Mouse (Mus musculus) midbrain, postnatal 0 days (tissue): ENCODE measurements around the gene Rims4. TPM values are rescaled to one million over a fixed set of nuclear protein-coding genes. Genes with fewer than 3 reads are reported as not detected.

ENCODE experiments used
- ATAC-seq: fragments of 200-750 bp; cut with Nextera tagmentation; 2 replicates; pipeline ENCODE4 v1.8.0; 2017; ENCODE audit warnings: moderate number of reproducible peaks, mild to moderate bottlenecking, moderate TSS enrichment, moderate library complexity; ENCODE audit not compliant: low FRiP score
- DNase-seq: peaks from one replicate; pipeline ENCODE4 v3.0.0-alpha.2; 2015; ENCODE audit warnings: low spot score
- H3K27ac ChIP-seq: fragments of 300-500 bp; sonication (generic); 2 replicates; pipeline ENCODE4 v1.5.1; 2014; ENCODE audit warnings: low read depth, mild to moderate bottlenecking, low read length, mixed read lengths
- H3K27me3 ChIP-seq: fragments of 300-500 bp; sonication (generic); 2 replicates; pipeline ENCODE4 v1.6.1; 2014; ENCODE audit warnings: low read length, control low read depth, mixed read lengths; ENCODE audit not compliant: insufficient read depth
- H3K36me3 ChIP-seq: fragments of 300-500 bp; sonication (generic); 2 replicates; pipeline ENCODE4 v1.6.1; 2014; ENCODE audit warnings: low read length, control low read depth, mixed read lengths; ENCODE audit not compliant: insufficient read depth
- H3K4me1 ChIP-seq: fragments of 300-500 bp; sonication (generic); 2 replicates; pipeline ENCODE4 v1.6.1; 2014; ENCODE audit warnings: mild to moderate bottlenecking, control low read depth, antibody characterized with exemption, low read length, mixed read lengths; ENCODE audit not compliant: insufficient read depth
- H3K4me2 ChIP-seq: fragments of 300-500 bp; sonication (generic); 2 replicates; pipeline ENCODE4 v1.6.1; 2014; ENCODE audit warnings: low read depth, mild to moderate bottlenecking, low read length, mixed read lengths; ENCODE audit not compliant: poor library complexity, severe bottlenecking
- H3K4me3 ChIP-seq: fragments of 300-500 bp; sonication (generic); 2 replicates; pipeline ENCODE4 v1.5.1; 2014; ENCODE audit warnings: low read depth, mild to moderate bottlenecking, low read length, moderate library complexity
- H3K9ac ChIP-seq: fragments of 300-500 bp; sonication (generic); replicated peaks from 2 replicates; pipeline ENCODE4 v1.6.1; 2014; ENCODE audit warnings: mild to moderate bottlenecking, low read length, moderate library complexity, mixed read lengths; ENCODE audit not compliant: poor library complexity, severe bottlenecking
- H3K9me3 ChIP-seq: fragments of 300-500 bp; sonication (generic); 2 replicates; pipeline ENCODE4 v1.6.1; 2016; ENCODE audit warnings: low read length, control low read depth
- CTCF ChIP-seq: IDR thresholded peaks from 2 replicates; pipeline ENCODE4 v1.5.1; 2016; ENCODE audit warnings: antibody characterized with exemption, mild to moderate bottlenecking
- WGBS: fragments of 180-500 bp; shearing (Covaris S2); extraction: QIAGEN DNeasy Blood & Tissue Kit; methylation state at CpG from one replicate; pipeline ENCODE4 v1.1.7; 2014; 5-methylcytosine and 5-hydroxymethylcytosine counted together
- polyA plus RNA-seq: library from polyadenylated mRNA; unstranded; fragments of >200 nt; fragmentation: Nextera tagmentation; extraction: Ambion mirVana; gene quantifications from 2 replicates; pipeline ENCODE4 v1.2.1, GENCODE M21; 2015
- total RNA-seq: library from RNA; depleted of rRNA; stranded (reverse); fragments of >200 nt; gene quantifications from 2 replicates; pipeline ENCODE4 v1.2.3, GENCODE M21; 2014

The Rims4 gene
- total and polyA plus RNA-seq, 2 experiments from 2014 or later: 22.8 to 85.3 TPM

GRCm38 (mm10) chr2:163915294-163915791, 3.1 kb downstream of the Rims4 start:
- Histone ChIP-seq H3K4me2 (peak overlapping the region; percentile 64), H3K4me3 (no peak overlapping the region), H3K9ac (0 out of 2 replicates have a peak overlapping the region, but pooled peaks have one; percentile 19), H3K9me3 (no peaks in the 10 kb centered on the region), H3K36me3 (no peaks in the 10 kb centered on the region), H3K27ac (no peak overlapping the region), H3K27me3 (no peaks in the 10 kb centered on the region), H3K4me1 (peaks cover 17% of the 10 kb centered on the region)
- WGBS: 68% methylated on average over 9 of the region's 9 CpGs
- TF ChIP-seq CTCF: no peak
- ATAC-seq (no peak), DNase-seq (no peak)

DNA sequence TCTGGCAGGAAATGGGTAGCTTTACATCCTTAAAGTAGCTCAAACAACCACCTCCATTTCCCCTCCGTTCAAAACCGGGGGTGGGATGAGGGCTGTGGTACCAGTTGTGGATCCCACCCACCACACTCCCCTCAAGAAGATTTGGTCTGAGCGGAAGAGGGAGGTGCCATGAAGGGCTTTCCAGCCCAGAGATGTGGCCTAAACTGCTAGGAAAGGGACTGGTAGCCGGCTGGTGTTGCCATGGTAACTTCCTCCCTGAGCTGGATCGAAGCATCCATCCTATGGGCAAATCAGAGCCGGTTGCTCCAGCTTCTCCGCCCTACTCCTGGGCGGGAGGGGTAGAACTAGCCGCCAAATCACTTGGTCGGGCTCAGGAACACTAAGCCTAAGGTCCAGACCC, 4.4 kb downstream of the Rims4 start:
- H3K9me3 ChIP-seq: no peaks in the 10 kb centered on the region
- DNase-seq: peak; percentile 94
- no peaks in the 10 kb centered on the region for H3K27me3 ChIP-seq
- TF ChIP-seq CTCF: no peak
- peak overlapping the region; percentile 82 for H3K27ac ChIP-seq
- H3K4me3 ChIP-seq: peak overlapping the region; percentile 28
- H3K4me1 ChIP-seq: peaks cover 12% of the 10 kb centered on the region
- H3K36me3 ChIP-seq: no peaks in the 10 kb centered on the region
- H3K4me2 ChIP-seq: peak overlapping the region; percentile 64
- H3K9ac ChIP-seq: peak overlapping the region; percentile 54
- 1% methylated on average over 9 of the region's 10 CpGs for WGBS
- ATAC-seq: peak; percentile 83

DNA sequence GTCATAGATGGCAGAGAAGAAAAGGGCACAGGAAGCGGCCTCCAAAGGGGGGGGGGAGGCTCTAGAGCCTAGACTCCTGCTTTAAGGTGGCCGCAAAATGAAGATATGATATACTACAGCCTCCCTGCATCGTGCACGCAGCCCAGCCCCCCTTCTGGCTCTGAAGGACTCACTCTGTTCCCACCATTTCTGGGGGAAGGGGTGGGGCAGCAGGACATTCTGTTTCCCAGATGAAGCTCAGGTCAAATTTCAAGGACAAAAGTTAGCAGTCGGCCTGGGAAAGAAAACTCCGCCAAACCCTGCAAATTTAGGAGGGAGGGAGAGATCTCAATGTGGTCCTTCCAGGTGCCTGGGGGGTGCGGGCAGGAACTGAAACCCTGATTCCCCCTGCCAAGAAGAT, 4.8 kb downstream of the Rims4 start:
- WGBS: 29% methylated on average over 7 of the region's 7 CpGs
- Histone ChIP-seq H3K4me1 (peaks cover 12% of the 10 kb centered on the region), H3K9me3 (no peaks in the 10 kb centered on the region), H3K4me2 (peak overlapping the region; percentile 64), H3K27ac (peak overlapping the region; percentile 82), H3K4me3 (peak overlapping the region; percentile 28), H3K9ac (peak overlapping the region; percentile 54), H3K27me3 (no peaks in the 10 kb centered on the region), H3K36me3 (no peaks in the 10 kb centered on the region)
- DNase-seq: no peak
- ATAC-seq: peak; percentile 25; the same call in 1 of the 2 replicates
- no peak for TF ChIP-seq CTCF

- no peaks in the 10 kb centered on the region for H3K27me3 ChIP-seq
- no peak overlapping the region for H3K9ac ChIP-seq
- TF ChIP-seq CTCF: no peak
- 65% methylated on average over 14 of the region's 14 CpGs for WGBS
- H3K4me3 ChIP-seq: no peak overlapping the region
- H3K4me1 ChIP-seq: peaks cover 12% of the 10 kb centered on the region
- H3K4me2 ChIP-seq: no peak overlapping the region
- DNase-seq: no peak
- H3K36me3 ChIP-seq: no peaks in the 10 kb centered on the region
- H3K9me3 ChIP-seq: no peaks in the 10 kb centered on the region
- H3K27ac ChIP-seq: no peak overlapping the region
- ATAC-seq: no peak
Observed at GRCm38 (mm10) chr2:163911826-163912444, 6.5 kb downstream of the Rims4 start.

- H3K4me2 ChIP-seq: no peak overlapping the region
- no peaks in the 10 kb centered on the region for H3K36me3 ChIP-seq
- no peak for ATAC-seq
- no peak for TF ChIP-seq CTCF
- no peaks in the 10 kb centered on the region for H3K4me1 ChIP-seq
- no peak overlapping the region for H3K27ac ChIP-seq
- 88% methylated on average over 7 of the region's 7 CpGs for WGBS
- H3K27me3 ChIP-seq: no peaks in the 10 kb centered on the region
- H3K9ac ChIP-seq: no peak overlapping the region
- no peaks in the 10 kb centered on the region for H3K9me3 ChIP-seq
- no peak for DNase-seq
- no peak overlapping the region for H3K4me3 ChIP-seq
Observed at GRCm38 (mm10) chr2:163909604-163910003, 8.9 kb downstream of the Rims4 start.

DNA sequence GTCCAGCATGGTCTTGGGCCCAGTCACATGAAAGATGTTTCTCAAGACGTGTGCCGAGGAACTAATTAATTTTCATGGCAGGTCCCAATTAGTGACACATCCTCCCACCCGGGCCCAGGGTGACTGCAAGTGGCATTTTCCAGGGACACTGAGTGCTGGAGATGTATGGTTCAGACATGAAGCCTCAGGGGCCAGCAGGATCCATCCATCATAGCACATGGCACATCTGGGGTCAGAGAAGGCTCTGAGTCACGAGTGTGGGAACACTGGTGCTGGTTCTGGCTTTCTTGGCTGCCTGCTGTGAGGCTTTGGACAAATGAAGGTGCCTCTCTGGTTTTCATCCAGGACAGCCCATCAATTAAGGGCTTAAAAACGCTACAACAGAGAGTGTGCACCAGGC, 11.4 kb downstream of the Rims4 start:
- H3K36me3 ChIP-seq: no peaks in the 10 kb centered on the region
- no peaks in the 10 kb centered on the region for H3K27me3 ChIP-seq
- no peak overlapping the region for H3K4me2 ChIP-seq
- no peak for DNase-seq
- H3K9ac ChIP-seq: no peak overlapping the region
- TF ChIP-seq CTCF: no peak
- H3K4me3 ChIP-seq: no peak overlapping the region
- WGBS: 74% methylated on average over 5 of the region's 5 CpGs
- no peak for ATAC-seq
- H3K4me1 ChIP-seq: no peaks in the 10 kb centered on the region
- H3K27ac ChIP-seq: no peak overlapping the region
- no peaks in the 10 kb centered on the region for H3K9me3 ChIP-seq
